Mouse (Mus musculus) cerebellum, adult 11-12 months (tissue): Measurements from ENCODE around the gene Odf2l.

ENCODE experiments used
- DNase-seq: peaks from one replicate; pipeline ENCODE4 v3.0.0; 2022

Odf2l gene

GRCm38 (mm10) chr3:145142925-145143324 is 24.5 kb downstream of the Odf2l start:
- DNase-seq, result no peak

- DNase-seq, result no peak
These were observed 25.5 kb downstream of the Odf2l start for GRCm38 (mm10) chr3:145143856-145144255.

- no peak for DNase-seq
These were observed 28.5 kb downstream of the Odf2l start for GRCm38 (mm10) chr3:145146871-145147270.

GRCm38 (mm10) chr3:145147483-145147882 is 29.1 kb downstream of the Odf2l start:
- DNase-seq, result no peak

- DNase-seq, result no peak
These were observed 29.6 kb downstream of the Odf2l start for GRCm38 (mm10) chr3:145147952-145148351.

- no peak for DNase-seq
These were observed 32.7 kb downstream of the Odf2l start for GRCm38 (mm10) chr3:145151092-145151491.

GRCm38 (mm10) chr3:145151933-145152332 is 33.5 kb downstream of the Odf2l start:
- DNase-seq, result no peak

- DNase-seq, result no peak
These were observed 38.5 kb downstream of the Odf2l start for GRCm38 (mm10) chr3:145156883-145157282.

GRCm38 (mm10) chr3:145158441-145158840 is 40.1 kb downstream of the Odf2l start:
- DNase-seq, result no peak

GRCm38 (mm10) chr3:145166741-145167140 is 48.4 kb downstream of the Odf2l start:
- DNase-seq, result no peak

GRCm38 (mm10) chr3:145167766-145168165 is 49.4 kb downstream of the Odf2l start:
- DNase-seq, result no peak

- no peak for DNase-seq
These were observed 50.7 kb downstream of the Odf2l start for GRCm38 (mm10) chr3:145168844-145169696.

GRCm38 (mm10) chr3:145170028-145170427 is 51.6 kb downstream of the Odf2l start:
- DNase-seq, result no peak

GRCm38 (mm10) chr3:145170604-145171389 is 52.4 kb downstream of the Odf2l start:
- no peak for DNase-seq

- no peak for DNase-seq
These were observed 53.1 kb downstream of the Odf2l start for GRCm38 (mm10) chr3:145171390-145172060.

GRCm38 (mm10) chr3:145184645-145185044 is 66.3 kb downstream of the Odf2l start:
- no peak for DNase-seq

GRCm38 (mm10) chr3:145191972-145192371 is 73.6 kb downstream of the Odf2l start:
- no peak for DNase-seq

- DNase-seq, result no peak
These were observed 77.0 kb downstream of the Odf2l start for GRCm38 (mm10) chr3:145195240-145195923.

GRCm38 (mm10) chr3:145198050-145198449 is 79.7 kb downstream of the Odf2l start:
- no peak for DNase-seq
